Mouse (Mus musculus) limb, embryonic 14.5 days (tissue): ENCODE results near the gene Lst1. TPM values are rescaled to one million over a fixed set of nuclear protein-coding genes. Genes with fewer than 3 reads are reported as not detected.
"Not testable (repeated sequence)": the region's sequence is repeated elsewhere in the genome, so short reads cannot be mapped to it uniquely, and the experiment has no call there.

ENCODE experiments used
- ATAC-seq: fragments of 200-750 bp; cut with Nextera tagmentation; 2 replicates; pipeline ENCODE4 v1.8.0; 2017; ENCODE audit warnings: low read depth, moderate number of reproducible peaks, moderate TSS enrichment; ENCODE audit not compliant: low FRiP score
- DNase-seq: peaks from one replicate; pipeline ENCODE4 v3.0.0-alpha.2; 2015; ENCODE audit warnings: low spot score
- H3K27ac ChIP-seq: fragments of 300-500 bp; sonication (generic); replicated peaks from 2 replicates; pipeline ENCODE4 v1.5.1; 2014; ENCODE audit warnings: low read depth, mild to moderate bottlenecking, low read length, moderate library complexity, mixed read lengths
- H3K27me3 ChIP-seq: fragments of 300-500 bp; sonication (generic); 2 replicates; pipeline ENCODE4 v1.6.1; 2014; ENCODE audit warnings: low read length, mixed read lengths; ENCODE audit not compliant: control insufficient read depth, insufficient read depth
- H3K36me3 ChIP-seq: fragments of 300-500 bp; sonication (generic); 2 replicates; pipeline ENCODE4 v1.6.1; 2014; ENCODE audit warnings: mild to moderate bottlenecking, low read length, moderate library complexity, mixed read lengths; ENCODE audit not compliant: control insufficient read depth, insufficient read depth
- H3K4me1 ChIP-seq: fragments of 300-500 bp; sonication (generic); 2 replicates; pipeline ENCODE4 v1.6.1; 2014; ENCODE audit warnings: antibody characterized with exemption, low read length, mixed read lengths; ENCODE audit not compliant: control insufficient read depth, insufficient read depth
- H3K4me2 ChIP-seq: fragments of 300-500 bp; sonication (generic); replicated peaks from 2 replicates; pipeline ENCODE4 v1.6.1; 2014; ENCODE audit warnings: low read depth, mild to moderate bottlenecking, low read length, moderate library complexity; ENCODE audit not compliant: severe bottlenecking
- H3K4me3 ChIP-seq: fragments of 300-500 bp; sonication (generic); replicated peaks from 2 replicates; pipeline ENCODE4 v1.5.1; 2014; ENCODE audit warnings: low read length
- H3K9ac ChIP-seq: fragments of 300-500 bp; sonication (generic); 2 replicates; pipeline ENCODE4 v1.6.1; 2014; ENCODE audit warnings: mild to moderate bottlenecking, low read depth, low read length, moderate library complexity; ENCODE audit not compliant: severe bottlenecking
- H3K9me3 ChIP-seq: fragments of 300-500 bp; sonication (generic); 2 replicates; pipeline ENCODE4 v1.6.1; 2016; ENCODE audit warnings: low read length; ENCODE audit not compliant: control insufficient read depth
- POLR2A ChIP-seq: fragments of 200-500 bp; IDR thresholded peaks from 2 replicates; pipeline ENCODE4 v1.8.0; 2012; ENCODE audit warnings: inconsistent platforms, mild to moderate bottlenecking, moderate library complexity, borderline replicate concordance; ENCODE audit not compliant: insufficient read depth, insufficient read length; ENCODE audit errors: extremely low read depth
- WGBS: fragments of 180-500 bp; shearing (Covaris S2); extraction: QIAGEN DNeasy Blood & Tissue Kit; methylation state at CpG from one replicate; pipeline ENCODE4 v1.1.7; 2014; 5-methylcytosine and 5-hydroxymethylcytosine counted together
- polyA plus RNA-seq, 2 experiments: library from polyadenylated mRNA; depleted of rRNA in 1 of 2; stranded (reverse) in 1 of 2; unstranded in 1 of 2; fragments of >200 nt; fragmentation: Nextera tagmentation in 1 of 2; extraction: Ambion mirVana in 1 of 2; gene quantifications; 2 replicates each; pipeline versions ENCODE4 v1.2.1 to v1.2.3; 2012 to 2014

Lst1 gene
- polyA plus RNA-seq, 2 experiments: 21.8 to 29.2 TPM

GRCm38 (mm10) chr17:35234903-35235302, 46.7 kb upstream of the Lst1 start:
- Histone ChIP-seq H3K36me3 (peaks cover 26% of the 10 kb centered on the region), H3K9me3 (no peaks in the 10 kb centered on the region), H3K9ac (peak overlapping the region; percentile 84), H3K27me3 (no peaks in the 10 kb centered on the region), H3K4me1 (peaks cover 23% of the 10 kb centered on the region), H3K4me2 (peak overlapping the region; percentile 91), H3K4me3 (peak overlapping the region; percentile 62), H3K27ac (peak overlapping the region; percentile 94)
- WGBS: 13% methylated on average over 31 of the region's 31 CpGs
- TF ChIP-seq POLR2A: 0 out of 2 replicates have a peak, but pooled peaks have one; percentile 41
- DNase-seq (peak; percentile 26), ATAC-seq (no peak)

GRCm38 (mm10) chr17:35234090-35234489, 45.9 kb upstream of the Lst1 start:
- H3K27ac ChIP-seq: peak overlapping the region; percentile 63; the same call in 1 of the 2 replicates
- WGBS: 88% methylated on average over 7 of the region's 7 CpGs
- H3K9ac ChIP-seq: not testable (repeated sequence)

GRCm38 (mm10) chr17:35233114-35233980, 45.1 kb upstream of the Lst1 start, which contains the start of gene Atp6v1g2:
Gene Atp6v1g2 (plus strand): TSS chr17:35233660.
- Histone ChIP-seq H3K9me3 (no peaks in the 10 kb centered on the region), H3K9ac (peak within 1 kb of the TSS; percentile 84; the same call in 1 of the 2 replicates), H3K27me3 (no peaks in the 10 kb centered on the region), H3K27ac (peak within 1 kb of the TSS; percentile 94), H3K4me2 (peak within 1 kb of the TSS; percentile 91), H3K36me3 (peaks cover 42% of the 10 kb centered on the region), H3K4me3 (peak within 1 kb of the TSS; percentile 62), H3K4me1 (peaks cover 23% of the 10 kb centered on the region)
- DNase-seq (peak; percentile 32), ATAC-seq (no peak)
- WGBS: 61% methylated on average over 18 of the region's 18 CpGs
- no peak for TF ChIP-seq POLR2A

More at GRCm38 (mm10) chr17:35234090-35234489, 45.9 kb upstream of the Lst1 start:
- Histone ChIP-seq H3K4me1 (peaks cover 23% of the 10 kb centered on the region), H3K4me2 (peak overlapping the region; percentile 91), H3K4me3 (peak overlapping the region; percentile 62; the same call in 1 of the 2 replicates), H3K36me3 (peaks cover 35% of the 10 kb centered on the region)
- H3K27me3 ChIP-seq, ATAC-seq, H3K9me3 ChIP-seq, DNase-seq: not testable (repeated sequence)

- Histone ChIP-seq H3K4me2 (no peak overlapping the region), H3K27ac (peak overlapping the region; percentile 63; the same call in 1 of the 2 replicates), H3K27me3 (no peaks in the 10 kb centered on the region), H3K9ac (no peak overlapping the region), H3K36me3 (peaks cover 47% of the 10 kb centered on the region), H3K4me3 (no peak overlapping the region), H3K4me1 (peaks cover 23% of the 10 kb centered on the region), H3K9me3 (no peaks in the 10 kb centered on the region)
- ATAC-seq (no peak), DNase-seq (no peak)
- WGBS: 78% methylated on average over 5 of the region's 5 CpGs
- TF ChIP-seq POLR2A: no peak
Observed at GRCm38 (mm10) chr17:35232659-35233058, 44.4 kb upstream of the Lst1 start.

- no peaks in the 10 kb centered on the region for H3K27me3 ChIP-seq
- no peak overlapping the region for H3K4me3 ChIP-seq
- H3K4me1 ChIP-seq: peaks cover 23% of the 10 kb centered on the region
- H3K9ac ChIP-seq: no peak overlapping the region
- no peaks in the 10 kb centered on the region for H3K9me3 ChIP-seq
- no peak overlapping the region for H3K27ac ChIP-seq
- ATAC-seq: no peak
- H3K4me2 ChIP-seq: no peak overlapping the region
- no peak for TF ChIP-seq POLR2A
- WGBS: 17% methylated on average over 12 of the region's 12 CpGs
- DNase-seq: peak; percentile 85
- peaks cover 52% of the 10 kb centered on the region for H3K36me3 ChIP-seq
Observed at GRCm38 (mm10) chr17:35232043-35232442, 43.8 kb upstream of the Lst1 start.
